Mouse (Mus musculus): ENCODE data around the gene Hdgfl2. TPM values are rescaled to one million over a fixed set of nuclear protein-coding genes. Genes with fewer than 3 reads are reported as not detected.
A peak's percentile ranks its signal among the peaks of the same experiment; 100 is the strongest.

Hdgfl2 gene
- total RNA-seq (2021), result 10 to 100 TPM; 90.6 to 95.8 TPM
- long read RNA-seq, experiment 1, transcript Hdgfl2-212 (16 exons, 2,270 nt), result major isoform, 31 of 131 reads
- long read RNA-seq, experiment 1, transcript Hdgfl2-210 (16 exons, 2,238 nt), result minor isoform, 9 of 131 reads
- long read RNA-seq, experiment 1, partial matches to known transcripts, result 15 of 131 reads
- long read RNA-seq, experiment 1, other reads (novel, unspliced or antisense), result 72 of 131 reads
- long read RNA-seq, experiment 2, transcript Hdgfl2-201 (16 exons, 2,264 nt), result minor isoform, 6 of 126 reads
- long read RNA-seq, experiment 2, transcript Hdgfl2-212 (16 exons, 2,270 nt), result major isoform, 32 of 126 reads
- long read RNA-seq, experiment 2, transcript Hdgfl2-210 (16 exons, 2,238 nt), result minor isoform, 10 of 126 reads
- long read RNA-seq, experiment 2, partial matches to known transcripts, result 14 of 126 reads
- long read RNA-seq, experiment 2, other reads (novel, unspliced or antisense), result 62 of 126 reads

GRCm38 (mm10) chr17:56078880-56079795 is at the start of gene Hdgfl2:
Hdgfl2 (plus strand) TSS chr17:56079634.
- DNase-seq (ENCODE audit: low spot score in 2 of 2), result peak; percentile 99

GRCm38 (mm10) chr17:56030238-56030870 is 49.1 kb upstream of the Hdgfl2 start:
- no peak for DNase-seq (ENCODE audit: low spot score in 2 of 2)

GRCm38 (mm10) chr17:56030919-56031318 is 48.5 kb upstream of the Hdgfl2 start:
- no peak for DNase-seq (ENCODE audit: low spot score in 2 of 2)

GRCm38 (mm10) chr17:56031431-56031830 is 48.0 kb upstream of the Hdgfl2 start:
- no peak for DNase-seq (ENCODE audit: low spot score in 2 of 2)

- DNase-seq (ENCODE audit: low spot score in 2 of 2), result no peak
Measured at GRCm38 (mm10) chr17:56032127-56032733, 47.2 kb upstream of the Hdgfl2 start.

GRCm38 (mm10) chr17:56032831-56033230 is 46.6 kb upstream of the Hdgfl2 start:
- DNase-seq (ENCODE audit: low spot score in 2 of 2), result no peak

GRCm38 (mm10) chr17:56034040-56034725 is 45.3 kb upstream of the Hdgfl2 start:
- DNase-seq (ENCODE audit: low spot score in 2 of 2), result no peak

- DNase-seq (ENCODE audit: low spot score in 2 of 2), result no peak
Measured at GRCm38 (mm10) chr17:56034726-56035100, 44.7 kb upstream of the Hdgfl2 start.

GRCm38 (mm10) chr17:56035216-56035615 is 44.2 kb upstream of the Hdgfl2 start:
- DNase-seq (ENCODE audit: low spot score in 2 of 2), result no peak

GRCm38 (mm10) chr17:56036176-56036900 is 43.1 kb upstream of the Hdgfl2 start, which contains the start of gene Sh3gl1:
Sh3gl1 (minus strand) TSS chr17:56036635.
- DNase-seq (ENCODE audit: low spot score in 2 of 2), result peak; percentile 99 to 100

- DNase-seq (ENCODE audit: low spot score in 2 of 2), result no peak
Measured at GRCm38 (mm10) chr17:56036901-56037287, 42.5 kb upstream of the Hdgfl2 start.

GRCm38 (mm10) chr17:56038583-56039261 is 40.7 kb upstream of the Hdgfl2 start:
- DNase-seq (ENCODE audit: low spot score in 2 of 2), result no peak

GRCm38 (mm10) chr17:56039345-56039744 is 40.1 kb upstream of the Hdgfl2 start:
- no peak for DNase-seq (ENCODE audit: low spot score in 2 of 2)

GRCm38 (mm10) chr17:56040030-56040856 is 39.2 kb upstream of the Hdgfl2 start, which contains the start of gene Chaf1a:
Chaf1a (plus strand) TSS chr17:56040439.
- DNase-seq (ENCODE audit: low spot score in 2 of 2), result peak; percentile 96 to 98

GRCm38 (mm10) chr17:56040857-56041163 is 38.6 kb upstream of the Hdgfl2 start:
- DNase-seq (ENCODE audit: low spot score in 2 of 2), result no peak

GRCm38 (mm10) chr17:56051369-56051768 is 28.1 kb upstream of the Hdgfl2 start:
- DNase-seq (ENCODE audit: low spot score in 2 of 2), result no peak

- no peak for DNase-seq (ENCODE audit: low spot score in 2 of 2)
Measured at GRCm38 (mm10) chr17:56054938-56055337, 24.5 kb upstream of the Hdgfl2 start.
